Mouse (Mus musculus): ENCODE measurements around the gene Pdp2.

- TF ChIP-seq NANOG (IDR thresholded peaks at IDR 0.05; ENCODE audit: borderline replicate concordance, low read length), result no peak
- TF ChIP-seq CTCF (conservative IDR thresholded peaks at IDR 0.05; ENCODE audit: low read length), result no peak
Measured at GRCm38 (mm10) chr8:104630981-104631663, 39.9 kb downstream of the Pdp2 start, which contains the start of gene Rrad.

All from E14TG2a.4 (cell line).